Mouse (Mus musculus): ENCODE measurements around the gene Adam17. TPM values are rescaled to one million over a fixed set of nuclear protein-coding genes. Genes with fewer than 3 reads are reported as not detected.

Adam17 gene
- polyA plus RNA-seq (2012; rRNA removed) = 8.2 and 8.8 TPM in 2 replicates

GRCm38 (mm10) chr12:21373100-21373819 lies at the start of gene Adam17:
Gene Adam17 (minus strand): TSS chr12:21373632.

GRCm38 (mm10) chr12:21417100-21418070 lies 44.0 kb upstream of the Adam17 start, which contains the start of gene Ywhaq:
Gene Ywhaq (minus strand): TSS chr12:21417637.

GRCm38 (mm10) chr12:21315923-21316868 lies 57.2 kb downstream of the Adam17 start, which contains the start of gene Iah1:
Gene Iah1 (plus strand): TSS chr12:21316389.

GRCm38 (mm10) chr12:21286243-21286622 lies 87.2 kb downstream of the Adam17 start, which contains the start of gene Itgb1bp1:
Gene Itgb1bp1 (minus strand): TSS chr12:21286284.

GRCm38 (mm10) chr12:21284761-21285441 lies 88.5 kb downstream of the Adam17 start, which contains the start of gene Cpsf3:
Gene Cpsf3 (plus strand): TSS chr12:21285391.

Other genes starting within 250 kb of the Adam17 start
- gene Cpsf3, start 88.2 kb downstream of the Adam17 start, polyA plus RNA-seq (2012; rRNA removed) = 21.9 and 23.1 TPM in 2 replicates
- gene Itgb1bp1, start 87.3 kb downstream of the Adam17 start, polyA plus RNA-seq (2012; rRNA removed) = 10.7 and 13.0 TPM in 2 replicates
- gene Iah1, start 57.2 kb downstream of the Adam17 start, polyA plus RNA-seq (2012; rRNA removed) = 54.2 and 57.1 TPM in 2 replicates
- 56.1 and 56.7 TPM in 2 replicates for gene Ywhaq, start 44.0 kb upstream of the Adam17 start, polyA plus RNA-seq (2012; rRNA removed)

Measured in liver, embryonic 18 days (tissue).